Mouse (Mus musculus): ENCODE results near the gene Tollip. TPM values are rescaled to one million over a fixed set of nuclear protein-coding genes. Genes with fewer than 3 reads are reported as not detected.
A peak's percentile ranks its signal among the peaks of the same experiment; 100 is the strongest.

Tollip gene
- total RNA-seq, 2 experiments from 2014 or later, result 31.8 to 33.0 TPM

GRCm38 (mm10) chr7:141911305-141911704, 7.0 kb downstream of the Tollip start:
- intact Hi-C loops (cut with DNase I), result no loop called here
- no peak for TF ChIP-seq CTCF (IDR thresholded peaks at IDR 0.05)
- DNase-seq, result no peak
- H3K27ac ChIP-seq, result no peak overlapping the region
- H3K4me3 ChIP-seq, result no peak overlapping the region

GRCm38 (mm10) chr7:141908591-141908990, 9.7 kb downstream of the Tollip start:
- Histone ChIP-seq H3K4me3 (no peak overlapping the region), H3K27ac (no peak overlapping the region)
- intact Hi-C loops (cut with DNase I), result loop anchor here (10.0 kb wide), 1 partner anchor 186 kb away; the partner anchor contains the start of gene Dusp8
- no peak for TF ChIP-seq CTCF (IDR thresholded peaks at IDR 0.05)
- no peak for DNase-seq

GRCm38 (mm10) chr7:141902791-141903190, 15.5 kb downstream of the Tollip start:
- intact Hi-C loops (cut with DNase I), result loop anchor here (10.0 kb wide), 1 partner anchor 192 kb away; the partner anchor contains the start of gene Dusp8
- no peak for DNase-seq
- Histone ChIP-seq H3K4me3 (peak overlapping the region; percentile 90), H3K27ac (peak overlapping the region; percentile 92)
- TF ChIP-seq CTCF (IDR thresholded peaks at IDR 0.05), result no peak

GRCm38 (mm10) chr7:141902269-141902729, 16.0 kb downstream of the Tollip start:
- no peak for TF ChIP-seq CTCF (IDR thresholded peaks at IDR 0.05)
- DNase-seq, result peak; percentile 100
- intact Hi-C loops (cut with DNase I), result loop anchor here (10.0 kb wide), 1 partner anchor 193 kb away; the partner anchor contains the start of gene Dusp8
- H3K27ac ChIP-seq, result peak overlapping the region; percentile 92
- peak overlapping the region; percentile 90 for H3K4me3 ChIP-seq

- intact Hi-C loops (cut with DNase I), result loop anchor here (10.0 kb wide), 1 partner anchor 193 kb away; the partner anchor contains the start of gene Dusp8
- DNase-seq, result no peak
- peak overlapping the region; percentile 92 for H3K27ac ChIP-seq
Measured at GRCm38 (mm10) chr7:141901825-141902224, 16.5 kb downstream of the Tollip start.

GRCm38 (mm10) chr7:141892151-141892550, 26.2 kb downstream of the Tollip start:
- intact Hi-C loops (cut with DNase I), result no loop called here
- no peak for TF ChIP-seq CTCF (IDR thresholded peaks at IDR 0.05)
- DNase-seq, result no peak
- Histone ChIP-seq H3K27ac (no peak overlapping the region), H3K4me3 (no peak overlapping the region)

More at GRCm38 (mm10) chr7:141901825-141902224, 16.5 kb downstream of the Tollip start:
- peak overlapping the region; percentile 90 for H3K4me3 ChIP-seq
- TF ChIP-seq CTCF (IDR thresholded peaks at IDR 0.05), result no peak

- TF ChIP-seq CTCF (IDR thresholded peaks at IDR 0.05), result no peak
- no peak overlapping the region for H3K4me3 ChIP-seq
- H3K27ac ChIP-seq, result no peak overlapping the region
- intact Hi-C loops (cut with DNase I), result no loop called here
- DNase-seq, result no peak
Measured at GRCm38 (mm10) chr7:141878813-141879212, 39.5 kb downstream of the Tollip start.

- intact Hi-C loops (cut with DNase I), result no loop called here
Measured at GRCm38 (mm10) chr7:141874891-141875290, 43.4 kb downstream of the Tollip start.

GRCm38 (mm10) chr7:141870553-141870952, 47.8 kb downstream of the Tollip start:
- intact Hi-C loops (cut with DNase I), result no loop called here
- DNase-seq, result no peak
- Histone ChIP-seq H3K27ac (no peak overlapping the region), H3K4me3 (no peak overlapping the region)
- TF ChIP-seq CTCF (IDR thresholded peaks at IDR 0.05), result no peak; the same call in 1 of the 2 replicates

More at GRCm38 (mm10) chr7:141874891-141875290, 43.4 kb downstream of the Tollip start:
- no peak for TF ChIP-seq CTCF (IDR thresholded peaks at IDR 0.05)
- no peak for DNase-seq
- no peak overlapping the region for H3K27ac ChIP-seq
- H3K4me3 ChIP-seq, result no peak overlapping the region

GRCm38 (mm10) chr7:141869644-141870043, 48.7 kb downstream of the Tollip start:
- intact Hi-C loops (cut with DNase I), result no loop called here
- Histone ChIP-seq H3K4me3 (no peak overlapping the region), H3K27ac (no peak overlapping the region)
- no peak for TF ChIP-seq CTCF (IDR thresholded peaks at IDR 0.05)
- DNase-seq, result no peak

- DNase-seq, result no peak
- intact Hi-C loops (cut with DNase I), result no loop called here
- TF ChIP-seq CTCF (IDR thresholded peaks at IDR 0.05), result no peak
- Histone ChIP-seq H3K27ac (no peak overlapping the region), H3K4me3 (no peak overlapping the region)
Measured at GRCm38 (mm10) chr7:141861046-141861445, 57.3 kb downstream of the Tollip start.

- Histone ChIP-seq H3K27ac (no peak overlapping the region), H3K4me3 (no peak overlapping the region)
- no peak for DNase-seq
- no peak for TF ChIP-seq CTCF (IDR thresholded peaks at IDR 0.05)
- intact Hi-C loops (cut with DNase I), result no loop called here
Measured at GRCm38 (mm10) chr7:141840354-141840753, 78.0 kb downstream of the Tollip start.

GRCm38 (mm10) chr7:141838779-141839178, 79.5 kb downstream of the Tollip start, which contains the start of gene Muc5b:
Gene Muc5b, plus strand, starts transcription at chr7:141839070.
- TF ChIP-seq CTCF (IDR thresholded peaks at IDR 0.05), result no peak
- Histone ChIP-seq H3K4me3 (no peak within 1 kb of the TSS), H3K27ac (no peak within 1 kb of the TSS)
- DNase-seq, result no peak
- intact Hi-C loops (cut with DNase I), result no loop called here

- Histone ChIP-seq H3K4me3 (no peak overlapping the region), H3K27ac (no peak overlapping the region)
- intact Hi-C loops (cut with DNase I), result no loop called here
- DNase-seq, result no peak
- no peak for TF ChIP-seq CTCF (IDR thresholded peaks at IDR 0.05)
Measured at GRCm38 (mm10) chr7:141836423-141836822, 81.9 kb downstream of the Tollip start.
